Mouse (Mus musculus) embryonic facial prominence, embryonic 14.5 days (tissue): ENCODE measurements around the gene Negr1. TPM values are rescaled to one million over a fixed set of nuclear protein-coding genes. Genes with fewer than 3 reads are reported as not detected.

Experiments
- ATAC-seq: fragments of 200-750 bp; cut with Nextera tagmentation; 2 replicates; pipeline ENCODE4 v1.8.0; 2017; ENCODE audit warnings: low read depth, moderate number of reproducible peaks, moderate TSS enrichment
- DNase-seq: peaks from one replicate; pipeline ENCODE4 v3.0.0-alpha.2; 2015; ENCODE audit warnings: low spot score
- H3K27ac ChIP-seq: fragments of 300-500 bp; sonication (generic); replicated peaks from 2 replicates; pipeline ENCODE4 v1.5.1; 2014; ENCODE audit warnings: low read depth, mild to moderate bottlenecking, low read length, moderate library complexity
- H3K27me3 ChIP-seq: fragments of 300-500 bp; sonication (generic); replicated peaks from 2 replicates; pipeline ENCODE4 v1.6.1; 2014; ENCODE audit warnings: low read length; ENCODE audit not compliant: control insufficient read depth, insufficient read depth
- H3K36me3 ChIP-seq: fragments of 300-500 bp; sonication (generic); 2 replicates; pipeline ENCODE4 v1.6.1; 2014; ENCODE audit warnings: low read length, mixed read lengths; ENCODE audit not compliant: control insufficient read depth, insufficient read depth
- H3K4me1 ChIP-seq: fragments of 300-500 bp; sonication (generic); 2 replicates; pipeline ENCODE4 v1.6.1; 2014; ENCODE audit warnings: antibody characterized with exemption, low read length; ENCODE audit not compliant: control insufficient read depth, insufficient read depth
- H3K4me2 ChIP-seq: fragments of 300-500 bp; sonication (generic); 2 replicates; pipeline ENCODE4 v1.6.1; 2014; ENCODE audit warnings: low read depth, mild to moderate bottlenecking, low read length, moderate library complexity, mixed read lengths
- H3K4me3 ChIP-seq: fragments of 300-500 bp; sonication (generic); 2 replicates; pipeline ENCODE4 v1.5.1; 2014; ENCODE audit warnings: low read depth, mild to moderate bottlenecking, low read length
- H3K9ac ChIP-seq: fragments of 300-500 bp; sonication (generic); 2 replicates; pipeline ENCODE4 v1.6.1; 2014; ENCODE audit warnings: low read depth, mild to moderate bottlenecking, low read length, moderate library complexity, mixed read lengths
- H3K9me3 ChIP-seq: fragments of 300-500 bp; sonication (generic); 2 replicates; pipeline ENCODE4 v1.6.1; 2016; ENCODE audit warnings: low read length; ENCODE audit not compliant: control insufficient read depth
- WGBS: fragments of 180-500 bp; shearing (Covaris S2); extraction: QIAGEN DNeasy Blood & Tissue Kit; methylation state at CpG from one replicate; pipeline ENCODE4 v1.1.7; 2014; 5-methylcytosine and 5-hydroxymethylcytosine counted together
- polyA plus RNA-seq: library from polyadenylated mRNA; unstranded; fragments of >200 nt; fragmentation: Nextera tagmentation; extraction: Ambion mirVana; gene quantifications from 2 replicates; pipeline ENCODE4 v1.2.1, GENCODE M21; 2014

Gene Negr1
- polyA plus RNA-seq, 1 experiment from 2014 or later = 7.6 TPM

GRCm38 (mm10) chr3:156639382-156639781 lies 77.8 kb downstream of the Negr1 start:
- Histone ChIP-seq H3K9me3 (no peaks in the 10 kb centered on the region), H3K36me3 (no peaks in the 10 kb centered on the region), H3K4me3 (no peak overlapping the region), H3K9ac (no peak overlapping the region), H3K4me1 (no peaks in the 10 kb centered on the region), H3K27ac (no peak overlapping the region), H3K4me2 (no peak overlapping the region), H3K27me3 (no peaks in the 10 kb centered on the region)
- DNase-seq (no peak), ATAC-seq (no peak)
- 71% methylated on average over 3 of the region's 3 CpGs for WGBS

GRCm38 (mm10) chr3:156643710-156644363 lies 82.2 kb downstream of the Negr1 start:
- H3K4me3 ChIP-seq = no peak overlapping the region
- H3K4me1 ChIP-seq = no peaks in the 10 kb centered on the region
- WGBS = 84% methylated on average over 3 of the region's 3 CpGs
- H3K27ac ChIP-seq = no peak overlapping the region
- ATAC-seq = no peak
- H3K4me2 ChIP-seq = no peak overlapping the region
- no peaks in the 10 kb centered on the region for H3K9me3 ChIP-seq
- H3K27me3 ChIP-seq = no peaks in the 10 kb centered on the region
- no peak overlapping the region for H3K9ac ChIP-seq
- DNase-seq = peak; percentile 31
- no peaks in the 10 kb centered on the region for H3K36me3 ChIP-seq

GRCm38 (mm10) chr3:156648378-156648777 lies 86.8 kb downstream of the Negr1 start:
- Histone ChIP-seq H3K27me3 (no peaks in the 10 kb centered on the region), H3K4me1 (no peaks in the 10 kb centered on the region), H3K9ac (no peak overlapping the region), H3K4me2 (no peak overlapping the region), H3K27ac (no peak overlapping the region), H3K4me3 (no peak overlapping the region), H3K9me3 (no peaks in the 10 kb centered on the region), H3K36me3 (no peaks in the 10 kb centered on the region)
- 78% methylated on average over 3 of the region's 3 CpGs for WGBS
- no peak for DNase-seq
- ATAC-seq = no peak

- Histone ChIP-seq H3K9ac (no peak overlapping the region), H3K27ac (no peak overlapping the region), H3K9me3 (no peaks in the 10 kb centered on the region), H3K4me3 (no peak overlapping the region), H3K36me3 (no peaks in the 10 kb centered on the region), H3K27me3 (no peaks in the 10 kb centered on the region), H3K4me2 (no peak overlapping the region), H3K4me1 (no peaks in the 10 kb centered on the region)
- ATAC-seq = no peak
- WGBS = 93% methylated on average over 2 of the region's 2 CpGs
- no peak for DNase-seq
These were observed 101.0 kb downstream of the Negr1 start for GRCm38 (mm10) chr3:156662553-156662952.

GRCm38 (mm10) chr3:156672560-156672959 lies 111.0 kb downstream of the Negr1 start:
- 75% methylated on average over 3 of the region's 3 CpGs for whole genome bisulfite sequencing
- Histone ChIP-seq H3K27me3 (no peaks in the 10 kb centered on the region), H3K4me3 (no peak overlapping the region), H3K27ac (no peak overlapping the region), H3K9me3 (no peaks in the 10 kb centered on the region), H3K36me3 (no peaks in the 10 kb centered on the region), H3K4me2 (no peak overlapping the region), H3K4me1 (no peaks in the 10 kb centered on the region), H3K9ac (no peak overlapping the region)
- ATAC-seq (no peak), DNase-seq (no peak)

DNA sequence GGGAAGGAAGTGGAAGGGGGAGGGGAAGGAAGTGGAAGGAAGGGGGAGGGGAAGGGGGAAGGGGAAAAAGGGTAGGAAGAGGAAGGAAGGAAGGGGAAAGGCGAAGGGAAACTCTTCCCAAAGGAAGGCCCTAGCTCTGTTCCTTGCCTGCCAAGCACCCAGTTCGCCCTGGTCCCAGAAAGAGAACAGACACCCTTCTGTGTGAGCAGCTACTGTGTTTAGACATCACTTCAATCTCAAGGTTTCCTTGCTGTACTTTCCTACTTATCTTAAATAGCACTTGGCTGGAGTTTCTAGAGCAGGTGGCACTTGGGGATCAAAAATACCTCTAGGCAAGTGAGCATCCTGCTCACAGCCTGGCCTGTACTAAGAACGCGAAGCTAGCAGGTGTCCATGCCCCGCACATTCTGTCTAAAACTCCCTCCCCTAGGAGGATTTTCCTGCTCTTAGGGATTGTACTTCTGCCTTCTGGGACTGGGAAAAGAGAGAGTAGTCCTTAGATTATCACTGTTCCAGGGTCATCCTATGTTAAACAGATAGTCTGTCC lies 128.5 kb downstream of the Negr1 start:
- Histone ChIP-seq H3K36me3 (no peaks in the 10 kb centered on the region), H3K4me3 (no peak overlapping the region), H3K4me2 (no peak overlapping the region), H3K9me3 (no peaks in the 10 kb centered on the region), H3K9ac (no peak overlapping the region), H3K4me1 (no peaks in the 10 kb centered on the region), H3K27me3 (no peaks in the 10 kb centered on the region), H3K27ac (no peak overlapping the region)
- DNase-seq (no peak), ATAC-seq (no peak)
- 85% methylated on average over 5 of the region's 5 CpGs for WGBS

DNA sequence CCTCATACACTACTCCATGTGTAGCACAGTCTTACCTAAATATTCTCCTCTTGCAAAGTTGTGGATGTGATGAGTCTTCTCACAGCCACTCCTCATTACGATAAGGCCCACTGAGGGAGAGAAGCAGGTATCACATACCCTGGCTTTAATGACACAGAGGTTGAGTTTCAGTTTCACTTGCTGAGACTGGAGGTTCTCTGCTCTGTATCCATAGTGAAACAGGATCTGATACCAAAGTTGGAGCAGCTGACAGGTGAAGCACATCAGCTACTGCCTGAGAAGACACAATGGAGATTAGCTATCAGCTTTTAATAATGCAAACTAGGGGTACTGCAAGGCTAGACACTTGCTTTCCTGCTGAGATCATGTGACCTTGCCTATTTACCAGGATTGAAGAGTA lies 137.1 kb downstream of the Negr1 start:
- H3K4me2 ChIP-seq = no peak overlapping the region
- H3K4me3 ChIP-seq = no peak overlapping the region
- 88% methylated on average over 1 of the region's 1 CpGs for WGBS
- no peak overlapping the region for H3K9ac ChIP-seq
- DNase-seq = no peak
- no peak for ATAC-seq
- H3K27me3 ChIP-seq = no peaks in the 10 kb centered on the region
- no peaks in the 10 kb centered on the region for H3K4me1 ChIP-seq
- H3K36me3 ChIP-seq = no peaks in the 10 kb centered on the region
- H3K9me3 ChIP-seq = no peaks in the 10 kb centered on the region
- H3K27ac ChIP-seq = no peak overlapping the region

DNA sequence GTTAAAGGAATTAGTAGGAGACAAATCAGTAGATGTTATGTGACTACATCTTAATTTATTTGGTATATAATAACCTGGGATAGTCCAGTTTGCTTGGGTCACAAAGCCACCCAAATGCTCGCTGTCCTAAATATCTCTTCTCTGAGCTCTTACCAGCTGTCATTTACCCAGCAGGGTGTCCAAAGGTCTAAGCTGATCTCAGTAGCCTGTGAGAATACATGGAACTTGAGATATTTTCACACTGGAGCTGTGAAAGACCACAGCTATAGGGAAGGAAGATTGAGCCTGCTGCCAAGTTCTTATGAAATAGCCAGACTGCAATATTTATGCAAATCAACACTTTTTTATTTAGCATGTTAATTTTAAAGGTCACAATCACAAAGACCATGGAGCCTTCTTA lies 141.6 kb downstream of the Negr1 start:
- Histone ChIP-seq H3K4me1 (no peaks in the 10 kb centered on the region), H3K9ac (no peak overlapping the region), H3K4me3 (no peak overlapping the region), H3K27me3 (no peaks in the 10 kb centered on the region), H3K36me3 (no peaks in the 10 kb centered on the region), H3K9me3 (no peaks in the 10 kb centered on the region), H3K4me2 (no peak overlapping the region), H3K27ac (no peak overlapping the region)
- WGBS = 82% methylated on average over 1 of the region's 1 CpGs
- DNase-seq (no peak), ATAC-seq (no peak)

- no peaks in the 10 kb centered on the region for H3K27me3 ChIP-seq
- no peaks in the 10 kb centered on the region for H3K36me3 ChIP-seq
- 59% methylated on average over 5 of the region's 5 CpGs for whole genome bisulfite sequencing
- no peak overlapping the region for H3K4me2 ChIP-seq
- H3K9me3 ChIP-seq = no peaks in the 10 kb centered on the region
- ATAC-seq (no peak), DNase-seq (no peak)
- H3K27ac ChIP-seq = no peak overlapping the region
- no peaks in the 10 kb centered on the region for H3K4me1 ChIP-seq
- no peak overlapping the region for H3K9ac ChIP-seq
- H3K4me3 ChIP-seq = no peak overlapping the region
These were observed 148.6 kb downstream of the Negr1 start for GRCm38 (mm10) chr3:156710240-156710639.
